Mouse (Mus musculus): ENCODE measurements around the gene Wscd1. TPM values are rescaled to one million over a fixed set of nuclear protein-coding genes. Genes with fewer than 3 reads are reported as not detected.
A peak's percentile ranks its signal among the peaks of the same experiment; 100 is the strongest.

The Wscd1 gene
- polyA plus RNA-seq (2015; fragmentation: Nextera tagmentation; extraction: Ambion mirVana): 47.7 and 54.3 TPM in 2 replicates

- 4% methylated on average over 5 of the region's 5 CpGs for WGBS
- H3K9ac ChIP-seq: peak within 1 kb of the TSS; percentile 95
- peak within 1 kb of the TSS; percentile 82 for H3K27ac ChIP-seq
- peak within 1 kb of the TSS; percentile 93 for H3K4me2 ChIP-seq
- peaks cover 42% of the 10 kb centered on the region for H3K4me1 ChIP-seq
- H3K36me3 ChIP-seq (ENCODE audit: poor library complexity, severe bottlenecking): no peaks in the 10 kb centered on the region
- no peaks in the 10 kb centered on the region for H3K9me3 ChIP-seq (replicated peaks)
- peak within 1 kb of the TSS; percentile 88 for H3K4me3 ChIP-seq
- H3K27me3 ChIP-seq: no peaks in the 10 kb centered on the region
- ATAC-seq: no peak
Observed at GRCm38 (mm10) chr11:71749671-71750070, at the start of gene Wscd1. TSS of gene Wscd1 (plus strand) at chr11:71749920.

- ATAC-seq: no peak
- 84% methylated on average over 3 of the region's 3 CpGs for WGBS
- Histone ChIP-seq H3K4me2 (no peak overlapping the region), H3K27me3 (no peaks in the 10 kb centered on the region), H3K4me1 (peaks cover 5% of the 10 kb centered on the region; the same call in 1 of the 2 replicates), H3K36me3 (ENCODE audit: poor library complexity, severe bottlenecking) (no peaks in the 10 kb centered on the region), H3K9ac (no peak overlapping the region), H3K4me3 (no peak overlapping the region), H3K27ac (no peak overlapping the region), H3K9me3 (replicated peaks) (no peaks in the 10 kb centered on the region)
Observed at GRCm38 (mm10) chr11:71728066-71728465, 21.7 kb upstream of the Wscd1 start.

- no peak for ATAC-seq
- 35% methylated on average over 3 of the region's 3 CpGs for WGBS
- H3K36me3 ChIP-seq (ENCODE audit: poor library complexity, severe bottlenecking): no peaks in the 10 kb centered on the region
Observed at GRCm38 (mm10) chr11:71729287-71729686, 20.4 kb upstream of the Wscd1 start.

GRCm38 (mm10) chr11:71733771-71734170, 15.9 kb upstream of the Wscd1 start:
- H3K4me2 ChIP-seq: no peak overlapping the region
- no peaks in the 10 kb centered on the region for H3K9me3 ChIP-seq (replicated peaks)
- peaks cover 20% of the 10 kb centered on the region for H3K4me1 ChIP-seq
- no peaks in the 10 kb centered on the region for H3K36me3 ChIP-seq (ENCODE audit: poor library complexity, severe bottlenecking)
- no peaks in the 10 kb centered on the region for H3K27me3 ChIP-seq
- H3K27ac ChIP-seq: no peak overlapping the region
- H3K9ac ChIP-seq: no peak overlapping the region
- no peak overlapping the region for H3K4me3 ChIP-seq
- 84% methylated on average over 4 of the region's 4 CpGs for WGBS
- ATAC-seq: no peak

More at GRCm38 (mm10) chr11:71729287-71729686, 20.4 kb upstream of the Wscd1 start:
- Histone ChIP-seq H3K9ac (no peak overlapping the region), H3K27ac (no peak overlapping the region), H3K27me3 (no peaks in the 10 kb centered on the region), H3K9me3 (replicated peaks) (no peaks in the 10 kb centered on the region), H3K4me2 (no peak overlapping the region), H3K4me3 (no peak overlapping the region), H3K4me1 (peaks cover 5% of the 10 kb centered on the region; the same call in 1 of the 2 replicates)

- Histone ChIP-seq H3K27ac (no peak overlapping the region), H3K27me3 (no peaks in the 10 kb centered on the region), H3K4me1 (peaks cover 21% of the 10 kb centered on the region), H3K9me3 (replicated peaks) (no peaks in the 10 kb centered on the region), H3K4me3 (no peak overlapping the region), H3K9ac (no peak overlapping the region), H3K36me3 (ENCODE audit: poor library complexity, severe bottlenecking) (no peaks in the 10 kb centered on the region), H3K4me2 (no peak overlapping the region)
- 43% methylated on average over 5 of the region's 5 CpGs for WGBS
- 0 out of 2 replicates have a peak, but pooled peaks have one; percentile 24 for ATAC-seq
Observed at GRCm38 (mm10) chr11:71737106-71737505, 12.6 kb upstream of the Wscd1 start.

GRCm38 (mm10) chr11:71738501-71739045, 11.1 kb upstream of the Wscd1 start:
- H3K27me3 ChIP-seq: no peaks in the 10 kb centered on the region
- no peak overlapping the region for H3K27ac ChIP-seq
- no peak overlapping the region for H3K4me3 ChIP-seq
- H3K4me2 ChIP-seq: no peak overlapping the region
- peaks cover 21% of the 10 kb centered on the region for H3K4me1 ChIP-seq
- H3K36me3 ChIP-seq (ENCODE audit: poor library complexity, severe bottlenecking): no peaks in the 10 kb centered on the region
- WGBS: 57% methylated on average over 2 of the region's 2 CpGs
- no peaks in the 10 kb centered on the region for H3K9me3 ChIP-seq (replicated peaks)
- no peak overlapping the region for H3K9ac ChIP-seq
- no peak for ATAC-seq

GRCm38 (mm10) chr11:71745875-71746274, 3.8 kb upstream of the Wscd1 start:
- Histone ChIP-seq H3K27ac (no peak overlapping the region), H3K9ac (no peak overlapping the region), H3K9me3 (replicated peaks) (no peaks in the 10 kb centered on the region), H3K4me3 (no peak overlapping the region), H3K36me3 (ENCODE audit: poor library complexity, severe bottlenecking) (no peaks in the 10 kb centered on the region), H3K4me1 (peaks cover 12% of the 10 kb centered on the region), H3K27me3 (no peaks in the 10 kb centered on the region), H3K4me2 (no peak overlapping the region)
- no peak for ATAC-seq
- 88% methylated on average over 3 of the region's 3 CpGs for WGBS

- H3K4me1 ChIP-seq: peaks cover 25% of the 10 kb centered on the region
- no peak overlapping the region for H3K27ac ChIP-seq
- WGBS: 74% methylated on average over 7 of the region's 7 CpGs
- no peaks in the 10 kb centered on the region for H3K27me3 ChIP-seq
- no peaks in the 10 kb centered on the region for H3K36me3 ChIP-seq (ENCODE audit: poor library complexity, severe bottlenecking)
- no peak overlapping the region for H3K9ac ChIP-seq
- H3K9me3 ChIP-seq (replicated peaks): no peaks in the 10 kb centered on the region
- H3K4me3 ChIP-seq: no peak overlapping the region
- ATAC-seq: no peak
- H3K4me2 ChIP-seq: no peak overlapping the region
Observed at GRCm38 (mm10) chr11:71747719-71748118, 2.0 kb upstream of the Wscd1 start.

GRCm38 (mm10) chr11:71750534-71751173, 934 bp downstream of the Wscd1 start:
- whole genome bisulfite sequencing: under 1% methylated on average over 27 of the region's 60 CpGs
- peaks cover 51% of the 10 kb centered on the region for H3K4me1 ChIP-seq
- H3K27me3 ChIP-seq: no peaks in the 10 kb centered on the region
- H3K4me3 ChIP-seq: peak overlapping the region; percentile 88
- peak overlapping the region; percentile 93 for H3K4me2 ChIP-seq
- H3K9me3 ChIP-seq (replicated peaks): no peaks in the 10 kb centered on the region
- H3K27ac ChIP-seq: peak overlapping the region; percentile 82
- peak; percentile 95 for ATAC-seq
- peak overlapping the region; percentile 95 for H3K9ac ChIP-seq
- H3K36me3 ChIP-seq (ENCODE audit: poor library complexity, severe bottlenecking): no peaks in the 10 kb centered on the region

GRCm38 (mm10) chr11:71751174-71751611, 1.5 kb downstream of the Wscd1 start:
- Histone ChIP-seq H3K4me1 (peaks cover 56% of the 10 kb centered on the region), H3K36me3 (ENCODE audit: poor library complexity, severe bottlenecking) (no peaks in the 10 kb centered on the region), H3K27ac (peak overlapping the region; percentile 82), H3K4me3 (peak overlapping the region; percentile 88), H3K4me2 (peak overlapping the region; percentile 93), H3K27me3 (no peaks in the 10 kb centered on the region), H3K9ac (peak overlapping the region; percentile 95), H3K9me3 (replicated peaks) (no peaks in the 10 kb centered on the region)
- peak; percentile 54; the same call in 1 of the 2 replicates for ATAC-seq
- WGBS: under 1% methylated on average over 38 of the region's 41 CpGs

- ATAC-seq: no peak
- no peaks in the 10 kb centered on the region for H3K9me3 ChIP-seq (replicated peaks)
- peak overlapping the region; percentile 93 for H3K4me2 ChIP-seq
- H3K27ac ChIP-seq: peak overlapping the region; percentile 82; the same call in 1 of the 2 replicates
- peak overlapping the region; percentile 95 for H3K9ac ChIP-seq
- 16% methylated on average over 12 of the region's 12 CpGs for WGBS
- H3K4me1 ChIP-seq: peaks cover 61% of the 10 kb centered on the region
- no peaks in the 10 kb centered on the region for H3K36me3 ChIP-seq (ENCODE audit: poor library complexity, severe bottlenecking)
- no peaks in the 10 kb centered on the region for H3K27me3 ChIP-seq
- peak overlapping the region; percentile 88 for H3K4me3 ChIP-seq
Observed at GRCm38 (mm10) chr11:71751689-71752088, 2.0 kb downstream of the Wscd1 start.

- Histone ChIP-seq H3K4me3 (peak overlapping the region; percentile 88), H3K4me2 (peak overlapping the region; percentile 93), H3K27ac (no peak overlapping the region), H3K4me1 (peaks cover 70% of the 10 kb centered on the region), H3K9me3 (replicated peaks) (no peaks in the 10 kb centered on the region), H3K36me3 (ENCODE audit: poor library complexity, severe bottlenecking) (no peaks in the 10 kb centered on the region), H3K9ac (no peak overlapping the region; the same call in 1 of the 2 replicates), H3K27me3 (no peaks in the 10 kb centered on the region)
- 62% methylated on average over 3 of the region's 3 CpGs for WGBS
- no peak for ATAC-seq
Observed at GRCm38 (mm10) chr11:71752626-71753025, 2.9 kb downstream of the Wscd1 start.

Measured in forebrain, embryonic 13.5 days (tissue).